Mouse (Mus musculus) ovary, postnatal 36 days (tissue): ENCODE measurements around the gene Csnk1e.

Experiments used
- DNase-seq: peaks from one replicate; pipeline ENCODE4 v3.0.0; 2022; ENCODE audit warnings: low spot score, mixed read lengths

The Csnk1e gene

DNA sequence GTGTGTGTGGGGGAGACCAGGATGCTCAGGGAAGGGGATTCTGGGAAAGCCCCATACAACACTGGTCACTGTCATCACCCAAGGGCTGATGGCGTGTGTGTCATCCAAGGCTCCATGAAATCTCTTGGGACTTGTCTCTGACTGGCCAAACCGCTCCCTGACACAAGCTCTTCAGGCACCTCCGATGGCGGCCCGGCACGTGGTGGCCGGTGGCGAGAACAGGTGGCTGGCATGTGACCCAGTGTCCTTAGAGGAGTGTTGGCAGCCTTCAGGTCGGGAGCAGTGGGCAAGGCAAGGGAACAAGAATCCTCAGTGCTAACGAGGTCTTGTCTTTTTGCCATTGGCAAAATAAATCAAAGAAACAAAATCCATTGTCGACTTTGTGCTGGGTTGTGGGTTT, 36.7 kb downstream of the Csnk1e start:
- DNase-seq = no peak

DNA sequence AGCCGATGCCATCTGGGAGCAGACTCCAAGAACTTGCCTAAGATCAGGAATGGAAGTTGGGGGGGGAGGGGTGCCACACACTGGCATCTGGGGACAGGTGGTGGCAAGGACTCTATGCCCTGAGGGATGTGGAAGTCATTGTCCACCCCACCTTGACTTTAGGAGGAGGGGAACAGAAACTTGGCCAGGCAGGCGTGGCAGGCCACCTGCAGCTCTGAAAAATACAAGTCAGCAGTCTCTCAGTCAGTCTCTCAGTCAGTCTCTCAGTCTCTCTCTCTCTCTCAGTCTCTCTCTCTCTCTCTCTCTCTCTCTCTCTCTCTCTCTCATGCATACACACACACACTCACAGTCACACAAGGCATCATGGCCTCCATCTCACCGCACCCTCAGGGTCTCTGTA, 37.1 kb downstream of the Csnk1e start:
- DNase-seq = no peak

DNA sequence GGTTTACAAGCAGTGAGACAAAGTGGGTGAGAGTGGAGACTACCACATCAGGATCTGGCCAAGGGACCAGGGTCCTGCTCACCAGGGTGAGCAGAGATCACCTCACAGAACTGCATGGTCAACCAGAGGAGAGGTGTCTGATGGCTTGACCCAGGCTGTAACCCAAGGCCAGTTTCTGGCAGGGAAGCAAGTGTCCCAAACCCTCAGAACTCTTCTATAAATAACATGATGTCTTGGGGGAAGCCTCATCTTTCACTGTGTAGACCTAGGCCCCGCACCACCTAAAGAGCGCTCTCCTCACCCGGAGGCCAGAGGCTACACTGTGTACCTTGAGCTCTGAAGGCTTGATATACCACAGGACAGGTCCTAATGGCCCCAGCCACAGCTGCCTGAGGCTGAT, 38.0 kb downstream of the Csnk1e start:
- no peak for DNase-seq

DNA sequence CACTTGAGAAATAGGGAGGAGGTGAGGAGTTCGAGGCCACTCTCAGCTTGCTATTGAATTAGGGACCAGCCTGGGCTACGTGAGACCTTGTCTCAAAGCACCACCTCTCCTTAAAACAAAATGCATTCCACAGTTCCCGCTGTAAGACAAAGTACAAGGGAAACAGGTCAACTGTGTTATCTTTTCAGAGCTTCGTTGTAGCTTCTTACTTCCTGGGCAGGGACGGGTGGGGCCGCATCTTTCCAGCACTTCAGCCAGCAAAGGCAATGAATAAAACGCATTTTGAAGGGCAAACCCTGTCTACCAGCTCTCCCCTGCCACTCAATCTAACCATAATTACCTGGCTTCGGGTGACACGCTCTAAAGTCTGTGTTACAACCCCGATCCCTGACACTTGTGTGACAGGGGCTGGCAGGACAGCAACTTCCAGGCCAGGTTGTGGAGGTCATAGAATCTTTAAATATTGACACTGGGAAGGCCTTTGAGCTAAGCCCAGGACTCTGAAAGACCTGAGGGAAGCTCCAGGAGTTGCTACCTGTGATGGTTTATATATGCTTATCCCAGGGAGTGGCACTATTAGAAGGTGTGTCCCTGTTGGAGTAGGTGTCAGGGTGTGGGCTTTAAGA, 38.8 kb downstream of the Csnk1e start:
- no peak for DNase-seq

DNA sequence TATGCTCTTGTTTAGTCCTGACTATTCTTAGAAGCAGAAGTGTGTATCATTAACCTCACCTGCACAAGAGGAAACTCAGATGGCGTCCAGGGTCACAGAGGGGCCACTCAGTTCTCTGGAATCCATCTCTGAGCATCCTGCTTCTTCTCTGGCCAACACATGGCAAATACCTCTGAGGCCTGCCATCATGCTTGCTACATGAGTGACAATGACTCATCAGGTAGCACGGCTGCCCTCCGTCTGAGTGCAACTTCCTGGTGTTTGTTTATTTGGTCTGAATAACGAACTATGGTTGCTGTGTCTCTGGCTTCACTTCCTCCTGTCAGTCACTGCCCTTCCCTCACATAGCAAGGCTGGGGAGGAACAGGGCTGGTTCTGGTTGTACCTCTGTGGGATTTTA, 40.9 kb downstream of the Csnk1e start:
- no peak for DNase-seq

DNA sequence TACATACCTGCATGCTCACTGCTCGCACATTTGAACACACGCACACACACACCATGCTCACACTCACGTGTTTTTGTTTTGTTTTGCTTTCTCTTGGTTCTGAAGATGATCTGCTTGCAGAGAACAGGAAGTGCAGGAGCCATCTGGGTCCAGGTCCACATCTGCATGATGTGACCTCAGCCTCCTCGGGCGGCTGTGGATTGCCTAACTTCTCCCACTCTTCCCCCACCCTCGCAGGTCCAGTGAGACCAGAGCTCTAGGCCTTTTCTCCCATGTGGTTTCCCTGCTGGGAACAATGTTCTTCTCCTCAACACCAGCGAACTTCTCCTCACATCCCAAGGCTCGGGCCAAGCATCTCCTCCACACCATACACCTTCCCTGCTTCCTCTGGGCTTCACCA, 41.6 kb downstream of the Csnk1e start:
- DNase-seq = no peak

DNA sequence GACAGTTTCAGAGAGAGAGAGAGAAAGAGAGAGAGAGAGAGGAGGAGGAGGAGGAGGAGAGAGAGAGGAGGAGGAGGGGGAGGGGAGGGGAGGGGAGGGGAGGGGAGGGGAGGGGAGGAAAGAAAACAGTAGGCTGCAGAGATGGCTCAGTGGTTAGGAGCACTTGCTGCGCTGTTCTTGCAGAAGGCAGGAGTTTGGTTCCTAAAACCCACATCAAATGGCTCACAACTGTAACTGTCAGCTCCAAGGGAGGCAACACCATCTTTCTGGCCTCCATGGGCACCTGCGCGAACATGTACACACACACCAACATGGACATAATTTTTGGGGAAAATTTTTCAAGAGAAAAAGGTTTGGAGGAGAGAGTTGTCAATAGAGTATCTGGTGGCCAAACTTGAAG, 42.2 kb downstream of the Csnk1e start:
- DNase-seq = no peak

DNA sequence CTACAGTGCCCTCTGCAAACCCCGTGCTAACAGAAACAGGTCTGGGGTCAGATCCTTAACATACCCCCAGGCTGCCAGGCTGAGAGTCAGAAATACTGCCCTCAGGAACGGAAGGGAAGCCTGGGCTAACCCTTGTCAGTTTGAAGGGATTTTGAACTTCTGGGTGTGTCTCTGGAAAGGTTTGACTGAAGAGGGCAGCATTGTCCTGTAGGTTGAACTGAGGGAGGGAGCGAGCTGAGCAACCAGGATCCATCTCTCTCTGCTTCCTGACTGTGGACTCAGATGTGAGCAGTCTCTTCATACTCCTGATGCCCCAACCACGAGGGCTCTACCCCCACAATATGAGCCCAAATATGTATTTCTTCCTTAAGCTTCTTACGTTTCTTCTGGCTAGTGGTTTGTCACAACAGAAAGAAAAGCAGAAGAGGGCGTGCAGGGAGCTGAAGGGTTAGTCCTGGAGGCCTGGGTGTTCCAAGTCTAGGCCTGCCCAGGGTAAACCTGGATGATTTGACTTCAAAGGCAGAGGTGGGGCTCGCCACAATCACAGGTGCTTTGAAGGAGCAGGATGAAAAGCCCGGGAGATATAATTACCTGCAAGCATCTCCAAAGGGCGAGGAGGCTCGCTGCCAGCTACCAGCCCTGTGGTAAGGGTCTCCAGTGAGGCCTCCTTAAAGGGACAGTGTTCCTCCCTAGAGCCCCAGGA, 43.9 kb downstream of the Csnk1e start:
- no peak for DNase-seq

DNA sequence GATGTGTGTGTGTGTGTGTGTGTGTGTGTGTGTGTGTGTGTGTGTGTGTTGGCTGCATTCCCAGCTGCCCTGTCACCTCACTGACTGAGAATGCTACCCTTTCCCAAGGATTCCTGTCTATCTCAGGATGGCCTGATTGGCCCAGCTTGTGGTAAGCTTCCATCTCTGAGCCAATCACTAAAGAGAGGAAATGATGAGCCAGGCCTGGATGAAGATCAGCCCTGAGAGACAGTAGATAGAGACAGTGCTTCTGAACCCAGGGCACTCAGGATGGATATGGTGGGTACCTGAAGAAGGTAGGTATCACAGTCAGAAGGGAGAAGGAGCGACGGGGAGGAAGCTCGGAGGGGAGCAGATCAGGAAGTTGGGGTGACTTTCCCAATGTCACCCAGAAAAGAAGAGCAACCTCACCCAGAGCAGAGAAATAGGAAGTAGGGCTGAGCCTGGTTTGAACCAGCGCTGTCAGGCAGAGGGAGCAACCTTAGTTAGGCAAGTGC, 46.2 kb downstream of the Csnk1e start:
- no peak for DNase-seq

DNA sequence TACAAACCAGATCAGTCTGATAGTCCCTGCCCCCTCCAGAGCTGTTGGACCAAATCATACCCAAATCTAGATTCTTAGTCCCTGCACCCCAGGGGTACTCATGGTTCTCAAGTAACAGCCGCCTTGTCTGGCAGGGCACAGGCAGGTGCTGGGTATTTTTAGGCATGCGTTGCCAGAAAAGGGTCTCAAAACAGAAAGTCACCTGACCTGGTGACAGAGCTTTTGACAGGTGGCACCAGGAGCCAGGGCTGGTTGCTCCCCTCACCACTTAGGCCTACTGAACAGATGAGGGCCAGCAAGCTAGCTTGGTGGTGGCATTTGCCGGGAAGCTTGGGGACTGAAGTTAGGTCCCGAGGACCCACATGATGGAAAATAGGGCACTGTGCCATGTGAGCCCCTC, 48.8 kb downstream of the Csnk1e start:
- no peak for DNase-seq

DNA sequence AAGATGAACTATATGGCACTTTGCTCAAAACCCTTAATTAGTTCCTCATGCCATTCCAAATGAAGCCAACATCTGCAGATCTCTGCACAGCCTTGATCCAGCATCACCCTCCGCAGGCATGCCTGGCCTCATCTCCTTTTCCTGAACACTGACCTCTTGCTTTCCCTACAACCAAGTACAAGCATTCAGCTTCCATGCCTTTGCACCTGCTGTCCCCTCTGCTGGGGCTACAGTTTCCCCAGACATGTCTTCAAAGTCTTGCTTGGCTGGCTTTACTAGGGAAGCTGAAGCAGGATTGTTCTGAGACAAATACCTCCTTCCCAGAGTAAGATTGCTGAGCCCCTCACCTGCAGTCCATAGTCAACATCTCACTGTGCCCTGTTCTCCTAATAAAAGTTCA, 51.1 kb downstream of the Csnk1e start:
- no peak for DNase-seq

DNA sequence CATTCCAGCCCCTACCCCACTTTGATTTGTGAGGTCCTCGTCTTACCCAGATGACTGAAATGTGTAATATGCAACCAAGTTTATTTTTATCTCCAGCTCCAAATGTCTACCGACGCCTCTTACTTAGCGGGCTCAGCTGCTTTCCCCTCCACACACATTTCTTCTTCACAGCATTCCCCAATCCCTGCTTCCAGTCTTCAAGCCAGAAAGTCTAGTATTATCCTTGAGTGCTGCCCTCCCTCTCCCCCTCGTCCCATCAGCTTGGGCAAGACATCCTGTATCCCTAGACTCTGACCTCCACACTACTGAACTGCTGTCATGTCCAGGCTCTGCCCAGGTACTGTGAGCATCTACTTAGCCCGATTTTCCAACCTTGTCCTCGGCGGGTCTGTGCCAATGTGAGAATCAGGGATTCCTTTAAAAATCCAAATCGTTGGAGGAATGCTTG, 51.6 kb downstream of the Csnk1e start:
- no peak for DNase-seq

DNA sequence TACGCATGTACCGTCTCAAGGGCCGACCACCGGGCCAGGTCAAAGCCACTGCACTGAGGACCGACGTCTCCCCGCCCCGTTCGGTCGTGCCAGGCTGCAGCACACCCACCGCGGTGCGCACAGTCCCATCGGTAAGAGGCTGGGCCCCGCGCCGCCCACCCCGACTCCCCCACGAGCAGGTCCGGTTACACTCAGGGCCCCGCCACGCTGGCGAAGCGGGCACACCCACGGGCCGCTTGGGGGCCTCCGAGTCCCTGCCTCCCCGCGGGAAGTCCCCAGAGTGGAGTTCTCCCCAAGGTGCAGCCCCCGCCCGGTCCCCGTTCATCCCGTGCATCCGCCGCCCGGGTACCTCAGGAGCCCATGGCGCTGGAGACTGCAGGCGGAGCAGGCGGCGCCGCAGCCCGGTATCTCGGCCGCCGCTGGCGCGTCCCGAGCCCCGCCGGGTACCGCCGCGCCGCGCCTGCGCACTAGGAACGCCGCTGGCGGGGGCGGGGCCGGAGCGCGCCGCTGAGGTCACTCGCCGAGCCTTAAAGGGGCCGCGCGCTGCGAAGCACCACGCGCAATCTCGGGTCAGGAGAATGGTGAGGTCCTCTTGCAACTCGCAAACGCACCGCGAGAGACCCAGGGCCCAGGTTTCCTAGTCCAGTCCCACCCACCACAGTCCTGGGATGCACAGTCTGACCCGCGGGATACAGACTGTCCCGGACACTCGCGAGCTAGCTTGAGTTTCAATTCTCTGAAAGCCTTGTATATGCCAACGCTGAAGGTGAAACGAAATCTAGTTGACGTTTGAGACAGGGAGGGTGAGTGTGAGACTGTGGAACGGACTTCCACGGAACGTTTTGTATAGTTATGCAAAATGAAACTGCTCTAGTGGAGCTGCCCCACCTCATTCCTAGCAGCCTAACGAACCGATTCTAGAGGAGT, 52.3 kb downstream of the Csnk1e start, which contains the start of gene Tmem184b:
TSS of gene Tmem184b (minus strand) at position 734 of the 927 bp plus-strand sequence.
- DNase-seq = peak; percentile 89

DNA sequence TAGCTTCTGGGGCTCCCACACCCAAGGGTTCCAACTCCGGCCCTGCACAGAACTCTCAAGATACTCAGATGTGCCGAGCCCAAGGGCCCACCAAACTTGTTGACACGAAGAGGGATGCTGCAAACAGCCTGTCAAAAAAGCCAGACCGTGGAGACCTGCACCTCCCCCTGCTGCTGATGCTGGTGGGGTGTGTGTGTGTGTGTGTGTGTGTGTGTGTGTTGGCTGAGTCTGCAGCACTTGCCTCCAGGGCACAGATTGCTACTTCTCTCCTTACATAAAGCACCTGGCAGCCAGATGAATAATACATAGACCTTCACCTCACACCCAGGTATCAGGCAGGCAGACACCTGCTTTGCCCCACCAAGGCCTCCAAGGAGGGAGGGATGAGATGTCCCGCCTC, 53.2 kb downstream of the Csnk1e start:
- DNase-seq = no peak

DNA sequence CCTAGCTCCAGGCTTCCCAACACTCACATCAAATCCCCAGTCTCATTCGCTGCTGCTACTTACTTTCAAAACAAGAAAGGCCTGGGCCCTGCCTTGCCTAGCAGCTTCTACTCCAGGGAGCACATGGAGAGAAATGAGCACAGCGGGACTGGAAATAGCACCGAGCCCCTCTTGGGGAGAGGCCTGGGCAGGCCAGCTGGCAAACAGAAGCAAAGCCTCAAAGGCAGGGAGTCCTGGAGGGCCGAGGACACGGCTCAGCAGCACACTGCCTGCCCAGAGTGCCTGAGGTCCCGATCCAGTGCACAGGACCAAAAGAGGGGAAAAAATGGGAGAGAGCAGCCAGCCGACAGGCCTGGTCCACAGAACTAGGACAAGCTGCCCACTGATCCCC, 54.4 kb downstream of the Csnk1e start:
- DNase-seq = no peak

DNA sequence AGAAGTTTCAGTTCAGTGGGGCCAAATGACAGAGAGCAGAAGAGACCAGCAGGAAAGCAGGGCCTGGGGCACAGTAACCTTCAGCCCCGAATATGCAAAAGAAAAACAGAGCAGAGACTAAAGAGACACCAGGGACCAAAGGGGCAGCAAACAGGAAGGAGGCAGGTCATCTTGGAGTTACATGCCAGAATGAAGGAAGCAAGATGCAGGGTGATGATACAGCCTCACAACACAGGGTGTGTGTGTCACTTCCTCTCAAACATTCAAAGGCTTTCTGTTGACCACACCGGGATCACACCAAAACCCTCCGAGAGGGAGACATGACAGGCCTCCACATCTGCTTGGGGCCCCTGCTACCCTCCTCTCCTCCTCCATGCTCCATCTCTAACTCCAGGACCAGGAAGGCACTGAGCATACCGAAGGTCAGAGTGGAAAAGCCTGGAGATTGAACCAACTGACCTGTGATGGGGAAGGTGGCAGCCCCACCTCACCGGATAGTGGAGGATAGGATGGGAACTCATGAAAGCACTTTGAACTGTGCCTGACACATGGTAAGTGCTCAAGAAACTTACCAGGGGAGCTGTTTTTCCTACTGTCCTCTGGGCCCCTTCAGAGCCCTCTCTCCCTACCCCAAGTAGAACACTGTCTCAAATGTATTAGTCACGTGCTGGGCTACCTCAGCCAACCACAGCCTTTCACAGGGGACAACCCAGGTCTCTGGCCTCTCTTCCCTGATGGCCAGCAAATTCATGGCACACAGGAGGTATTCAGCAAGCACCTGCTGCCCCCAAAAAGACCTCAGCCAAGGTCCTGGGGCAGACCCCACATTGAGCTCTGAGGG, 55.0 kb downstream of the Csnk1e start:
- DNase-seq = no peak

DNA sequence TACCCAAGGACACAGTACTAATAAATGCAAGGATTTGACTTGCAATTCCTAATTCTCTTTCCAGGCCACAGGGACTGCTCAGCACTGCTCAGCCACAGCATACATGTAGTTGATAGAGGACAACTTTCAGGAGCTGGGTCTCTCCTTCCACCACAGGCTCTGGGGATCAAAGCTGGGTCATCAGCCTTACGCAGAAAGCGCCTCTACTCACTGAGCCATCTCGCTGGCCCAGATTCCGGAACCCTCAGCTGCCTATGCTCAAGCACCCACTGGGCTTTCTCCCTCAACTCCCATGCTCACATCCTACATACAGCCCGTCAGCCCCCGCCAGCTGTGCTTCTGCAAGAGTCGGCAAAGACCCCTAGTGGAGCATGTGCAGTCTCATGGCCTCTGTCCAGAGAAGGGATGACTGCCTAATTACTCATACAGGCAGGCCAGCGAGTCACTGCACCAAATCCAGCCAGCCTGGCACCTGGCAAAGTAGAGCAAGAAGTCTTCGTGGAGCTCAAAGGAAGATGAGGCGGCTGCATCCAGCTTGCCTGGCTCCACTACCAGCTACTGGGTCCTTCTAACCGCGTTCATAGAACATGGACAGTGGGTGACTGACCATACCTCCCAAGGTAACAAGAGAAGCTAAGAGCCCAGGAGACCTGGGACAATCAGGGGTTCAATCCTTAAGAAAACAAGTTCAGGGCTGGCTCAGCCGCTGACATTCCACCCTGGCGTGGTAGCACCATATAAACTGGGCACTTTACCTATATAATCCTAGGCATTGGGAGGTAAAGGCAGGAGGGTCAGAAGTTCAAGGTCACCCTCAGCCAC, 55.9 kb downstream of the Csnk1e start:
- DNase-seq = no peak

DNA sequence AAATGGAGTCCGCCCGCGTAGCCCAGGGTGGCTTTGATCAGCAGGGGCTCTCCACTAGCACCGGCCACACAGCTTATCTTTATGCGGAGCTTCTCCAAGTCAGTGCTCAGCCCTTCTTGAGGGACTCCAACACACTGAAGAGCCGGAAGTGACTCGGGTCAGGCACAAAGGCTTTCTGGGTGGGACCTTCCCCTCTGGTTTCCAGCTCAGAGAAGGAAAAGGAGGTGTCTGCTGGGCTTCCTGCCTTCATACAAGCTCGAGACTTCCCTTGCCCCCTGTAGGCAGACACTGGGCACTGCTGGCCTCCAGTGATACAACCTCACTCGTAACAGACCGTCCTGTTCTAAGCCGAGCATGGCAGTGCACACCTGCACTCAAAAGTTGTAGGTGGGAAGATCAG, 58.6 kb downstream of the Csnk1e start:
- no peak for DNase-seq

DNA sequence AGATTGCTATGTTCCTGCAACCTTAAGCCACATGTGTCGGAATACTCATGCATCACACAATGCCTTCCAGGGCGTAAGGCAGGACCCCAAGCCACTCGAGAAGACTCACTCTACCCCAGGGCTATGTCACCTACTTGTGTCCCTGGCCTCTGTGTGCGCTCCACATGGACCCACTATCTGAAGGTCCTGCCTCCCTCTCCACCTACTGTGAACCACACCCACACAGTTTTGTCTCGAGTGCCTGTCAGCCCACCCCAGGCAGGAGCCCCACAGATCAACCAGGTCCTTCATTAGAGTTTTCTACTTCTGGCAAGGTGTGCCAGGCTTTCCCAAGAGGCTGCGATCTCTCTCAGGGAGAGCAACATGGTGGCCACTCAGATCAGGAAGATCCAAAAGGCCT, 60.1 kb downstream of the Csnk1e start:
- no peak for DNase-seq

DNA sequence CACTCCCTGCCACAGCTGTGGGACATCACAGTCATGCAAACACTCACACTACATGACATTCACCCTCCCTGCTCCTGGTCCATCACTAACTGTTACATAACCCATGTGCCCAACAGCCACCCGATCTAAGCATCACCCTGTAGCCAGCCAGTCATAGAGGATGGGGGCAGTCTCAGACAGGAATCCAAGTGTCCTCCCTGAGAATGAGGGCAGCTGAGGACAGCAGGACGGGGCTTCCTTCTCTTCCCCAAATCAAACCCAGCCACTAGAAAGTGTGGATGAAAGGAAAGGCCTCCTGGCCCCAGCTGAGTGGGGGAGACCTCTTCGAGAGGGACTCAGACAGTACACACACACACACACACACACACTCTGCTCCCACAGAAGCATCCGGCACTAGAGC, 60.5 kb downstream of the Csnk1e start:
- DNase-seq = no peak

DNA sequence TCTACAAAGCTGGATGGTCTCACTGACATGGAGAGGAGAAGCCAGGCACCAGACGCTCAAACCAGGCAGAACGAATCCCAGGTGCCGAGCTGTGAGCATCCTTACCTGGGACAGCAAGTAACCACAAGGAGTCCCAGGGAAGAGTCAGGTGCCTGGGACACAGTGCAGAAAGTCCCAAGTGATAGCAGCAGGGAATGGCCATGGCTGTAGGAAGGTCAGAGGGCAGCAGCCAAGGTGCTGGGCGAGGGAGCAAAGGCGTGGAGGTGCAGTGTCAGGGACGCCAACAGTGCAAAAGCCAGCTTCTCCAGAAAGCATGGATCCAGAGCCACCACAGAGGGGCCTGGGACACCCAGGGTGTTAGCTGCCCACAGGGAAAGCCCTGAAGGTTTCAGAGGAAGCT, 62.3 kb downstream of the Csnk1e start:
- DNase-seq = no peak
